Mouse (Mus musculus): ENCODE results near the gene Ift20. TPM values are rescaled to one million over a fixed set of nuclear protein-coding genes. Genes with fewer than 3 reads are reported as not detected.

Ift20 gene
- polyA plus RNA-seq, 1 experiment: 40.0 TPM

GRCm38 (mm10) chr11:78515549-78516325, 20.4 kb upstream of the Ift20 start:
- H3K36me3 ChIP-seq (ENCODE audit: control insufficient read depth, insufficient read depth, low read length, poor library complexity, severe bottlenecking): peaks cover 49% of the 10 kb centered on the region
- TF ChIP-seq CTCF (IDR thresholded peaks at IDR 0.05; ENCODE audit: low read depth, low read length) (peak; percentile 59), EP300 (IDR thresholded peaks at IDR 0.05; ENCODE audit: insufficient read depth, low read depth, low read length) (no peak)
- H3K27ac ChIP-seq (ENCODE audit: insufficient read depth, low read length): no peak overlapping the region
- H3K9ac ChIP-seq (ENCODE audit: low read depth, poor library complexity, severe bottlenecking): no peak overlapping the region
- no peaks in the 10 kb centered on the region for H3K9me3 ChIP-seq (replicated peaks; ENCODE audit: control insufficient read depth, insufficient read depth, low read length, poor library complexity, severe bottlenecking)
- no peak overlapping the region for H3K4me3 ChIP-seq (ENCODE audit: low read depth, low read length)
- H3K4me1 ChIP-seq (ENCODE audit: control insufficient read depth, insufficient read depth, low read length): no peaks in the 10 kb centered on the region
- H3K27me3 ChIP-seq (ENCODE audit: control insufficient read depth, insufficient read depth, low read length, poor library complexity, severe bottlenecking): no peaks in the 10 kb centered on the region

DNA sequence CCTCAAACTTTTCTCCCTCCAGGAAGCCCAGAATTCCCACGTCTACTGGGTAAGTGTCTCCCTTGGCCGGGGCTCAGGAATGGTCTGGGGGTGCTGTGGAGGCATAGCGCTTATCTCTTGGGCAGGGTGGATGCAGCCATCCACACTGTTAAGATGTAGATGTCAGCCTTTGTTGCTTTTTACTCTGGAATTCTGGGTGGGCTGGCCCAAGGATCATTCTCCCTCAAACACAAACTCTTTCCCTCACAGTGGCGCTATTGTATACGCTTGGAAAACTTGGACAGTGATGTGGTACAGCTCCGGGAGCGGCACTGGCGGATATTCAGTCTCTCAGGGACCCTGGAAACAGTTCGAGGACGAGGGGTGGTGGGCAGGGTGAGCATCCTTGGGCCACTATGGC, 17.2 kb upstream of the Ift20 start:
- no peaks in the 10 kb centered on the region for H3K9me3 ChIP-seq (replicated peaks; ENCODE audit: control insufficient read depth, insufficient read depth, low read length, poor library complexity, severe bottlenecking)
- H3K27me3 ChIP-seq (ENCODE audit: control insufficient read depth, insufficient read depth, low read length, poor library complexity, severe bottlenecking): no peaks in the 10 kb centered on the region
- no peak overlapping the region for H3K4me3 ChIP-seq (ENCODE audit: low read depth, low read length)
- 0 out of 2 replicates have a peak overlapping the region, but pooled peaks have one; percentile 18 for H3K27ac ChIP-seq (ENCODE audit: insufficient read depth, low read length)
- H3K4me1 ChIP-seq (ENCODE audit: control insufficient read depth, insufficient read depth, low read length): no peaks in the 10 kb centered on the region
- H3K36me3 ChIP-seq (ENCODE audit: control insufficient read depth, insufficient read depth, low read length, poor library complexity, severe bottlenecking): peaks cover 80% of the 10 kb centered on the region
- H3K9ac ChIP-seq (ENCODE audit: low read depth, poor library complexity, severe bottlenecking): no peak overlapping the region
- TF ChIP-seq POLR2A (IDR thresholded peaks at IDR 0.05; ENCODE audit: insufficient read depth, low read length) (no peak), CTCF (IDR thresholded peaks at IDR 0.05; ENCODE audit: low read depth, low read length) (no peak), EP300 (IDR thresholded peaks at IDR 0.05; ENCODE audit: insufficient read depth, low read depth, low read length) (no peak)

DNA sequence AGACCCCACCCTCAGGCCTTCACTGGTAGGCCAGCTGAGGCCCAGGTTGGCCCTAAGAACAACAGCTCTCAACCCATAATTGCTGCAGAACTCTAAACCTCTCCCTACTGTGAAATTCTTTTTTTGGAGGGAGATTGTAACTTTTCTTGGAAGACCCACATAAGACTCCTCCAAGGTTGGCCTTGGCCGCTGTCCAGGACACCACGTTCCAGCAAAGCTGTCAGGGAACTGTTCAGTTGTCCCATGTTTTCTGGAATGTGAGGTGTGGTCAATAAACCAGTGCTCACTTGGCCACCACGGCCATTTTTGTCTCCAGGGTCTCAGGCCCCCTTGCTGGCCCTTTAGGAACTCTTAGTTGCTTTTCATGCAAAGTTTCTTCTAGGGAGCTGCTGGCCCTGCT, 14.3 kb upstream of the Ift20 start:
- no peak overlapping the region for H3K9ac ChIP-seq (ENCODE audit: low read depth, poor library complexity, severe bottlenecking)
- peaks cover 82% of the 10 kb centered on the region for H3K36me3 ChIP-seq (ENCODE audit: control insufficient read depth, insufficient read depth, low read length, poor library complexity, severe bottlenecking)
- TF ChIP-seq POLR2A (IDR thresholded peaks at IDR 0.05; ENCODE audit: insufficient read depth, low read length): no peak
- no peak for TF ChIP-seq CTCF (IDR thresholded peaks at IDR 0.05; ENCODE audit: low read depth, low read length)
- TF ChIP-seq EP300 (IDR thresholded peaks at IDR 0.05; ENCODE audit: insufficient read depth, low read depth, low read length): no peak

DNA sequence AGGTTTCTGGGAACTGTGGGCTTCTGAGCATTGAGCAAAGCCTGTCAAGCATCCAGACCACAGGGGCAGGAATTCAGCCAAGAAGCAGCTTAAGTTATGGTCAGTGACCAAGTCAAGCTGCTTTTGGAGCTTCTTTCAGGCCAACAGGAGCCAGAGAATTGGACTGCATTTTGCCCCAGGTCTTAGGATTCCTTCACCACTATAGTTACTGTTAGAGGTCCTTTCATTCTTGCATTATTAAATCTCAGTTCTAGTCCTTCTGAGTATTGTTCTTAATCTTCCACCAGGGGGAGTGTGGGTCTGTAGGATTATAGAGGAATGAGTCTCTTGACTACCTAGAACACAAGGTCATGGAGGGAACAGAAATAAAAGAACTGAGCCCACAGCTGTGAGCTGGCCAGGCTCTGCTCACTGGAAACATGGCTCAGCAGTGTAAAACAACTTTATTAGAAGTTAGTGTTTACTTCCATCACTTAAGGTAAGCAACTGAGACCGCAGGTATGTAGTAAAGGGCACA, 13.6 kb upstream of the Ift20 start:
- no peak overlapping the region for H3K27ac ChIP-seq (ENCODE audit: insufficient read depth, low read length)
- no peaks in the 10 kb centered on the region for H3K9me3 ChIP-seq (replicated peaks; ENCODE audit: control insufficient read depth, insufficient read depth, low read length, poor library complexity, severe bottlenecking)
- no peak for TF ChIP-seq POLR2A (IDR thresholded peaks at IDR 0.05; ENCODE audit: insufficient read depth, low read length)
- TF ChIP-seq CTCF (IDR thresholded peaks at IDR 0.05; ENCODE audit: low read depth, low read length): no peak
- TF ChIP-seq EP300 (IDR thresholded peaks at IDR 0.05; ENCODE audit: insufficient read depth, low read depth, low read length): no peak
- no peaks in the 10 kb centered on the region for H3K4me1 ChIP-seq (ENCODE audit: control insufficient read depth, insufficient read depth, low read length)
- H3K27me3 ChIP-seq (ENCODE audit: control insufficient read depth, insufficient read depth, low read length, poor library complexity, severe bottlenecking): no peaks in the 10 kb centered on the region
- H3K9ac ChIP-seq (ENCODE audit: low read depth, poor library complexity, severe bottlenecking): no peak overlapping the region
- H3K4me3 ChIP-seq (ENCODE audit: low read depth, low read length): no peak overlapping the region
- peaks cover 88% of the 10 kb centered on the region for H3K36me3 ChIP-seq (ENCODE audit: control insufficient read depth, insufficient read depth, low read length, poor library complexity, severe bottlenecking)

More for the DNA sequence above, 14.3 kb upstream of the Ift20 start:
- Histone ChIP-seq H3K9me3 (replicated peaks; ENCODE audit: control insufficient read depth, insufficient read depth, low read length, poor library complexity, severe bottlenecking) (no peaks in the 10 kb centered on the region), H3K27ac (ENCODE audit: insufficient read depth, low read length) (no peak overlapping the region), H3K4me1 (ENCODE audit: control insufficient read depth, insufficient read depth, low read length) (no peaks in the 10 kb centered on the region), H3K27me3 (ENCODE audit: control insufficient read depth, insufficient read depth, low read length, poor library complexity, severe bottlenecking) (no peaks in the 10 kb centered on the region), H3K4me3 (ENCODE audit: low read depth, low read length) (no peak overlapping the region)

DNA sequence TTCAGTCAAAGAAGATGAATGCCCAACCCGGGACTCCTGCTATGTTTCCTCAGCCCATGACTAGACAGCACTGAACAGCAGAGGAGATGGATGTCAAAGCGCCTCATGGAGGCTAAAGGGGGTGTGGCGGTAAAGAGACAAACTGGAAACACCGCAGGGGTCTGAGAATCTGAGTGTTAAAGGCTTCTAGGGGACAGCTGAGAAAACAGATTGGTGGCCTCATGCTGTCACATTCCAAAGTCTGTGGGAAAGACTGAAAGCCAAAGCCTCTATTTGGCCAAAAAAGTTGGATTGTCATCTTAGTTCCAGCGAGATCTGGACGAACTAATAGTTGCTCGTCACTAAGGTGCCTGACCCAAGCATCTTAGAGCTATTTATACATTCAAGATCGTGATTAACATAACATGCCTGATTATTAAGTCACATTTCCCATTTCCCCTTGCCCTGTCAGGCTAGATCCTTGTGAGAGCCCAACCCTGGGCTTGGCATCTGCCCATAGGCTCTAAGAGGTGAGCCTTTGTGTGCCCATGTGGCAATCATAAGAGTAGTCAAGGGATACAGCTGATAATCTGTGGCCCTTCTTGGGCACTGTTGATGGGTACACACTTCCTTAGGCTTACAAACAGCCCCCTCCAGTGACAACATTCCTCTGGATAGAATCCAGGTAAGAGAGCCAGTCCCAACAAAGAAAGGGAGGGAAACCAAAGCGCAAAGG, 12.8 kb upstream of the Ift20 start:
- Histone ChIP-seq H3K36me3 (ENCODE audit: control insufficient read depth, insufficient read depth, low read length, poor library complexity, severe bottlenecking) (peaks cover 89% of the 10 kb centered on the region), H3K9ac (ENCODE audit: low read depth, poor library complexity, severe bottlenecking) (no peak overlapping the region), H3K27me3 (ENCODE audit: control insufficient read depth, insufficient read depth, low read length, poor library complexity, severe bottlenecking) (no peaks in the 10 kb centered on the region), H3K9me3 (replicated peaks; ENCODE audit: control insufficient read depth, insufficient read depth, low read length, poor library complexity, severe bottlenecking) (no peaks in the 10 kb centered on the region), H3K4me3 (ENCODE audit: low read depth, low read length) (no peak overlapping the region), H3K4me1 (ENCODE audit: control insufficient read depth, insufficient read depth, low read length) (no peaks in the 10 kb centered on the region), H3K27ac (ENCODE audit: insufficient read depth, low read length) (no peak overlapping the region)
- TF ChIP-seq EP300 (IDR thresholded peaks at IDR 0.05; ENCODE audit: insufficient read depth, low read depth, low read length) (no peak), CTCF (IDR thresholded peaks at IDR 0.05; ENCODE audit: low read depth, low read length) (no peak), POLR2A (IDR thresholded peaks at IDR 0.05; ENCODE audit: insufficient read depth, low read length) (no peak)

GRCm38 (mm10) chr11:78524838-78525237, 11.3 kb upstream of the Ift20 start:
- no peaks in the 10 kb centered on the region for H3K4me1 ChIP-seq (ENCODE audit: control insufficient read depth, insufficient read depth, low read length)
- no peaks in the 10 kb centered on the region for H3K27me3 ChIP-seq (ENCODE audit: control insufficient read depth, insufficient read depth, low read length, poor library complexity, severe bottlenecking)
- no peak overlapping the region for H3K4me3 ChIP-seq (ENCODE audit: low read depth, low read length)
- no peaks in the 10 kb centered on the region for H3K9me3 ChIP-seq (replicated peaks; ENCODE audit: control insufficient read depth, insufficient read depth, low read length, poor library complexity, severe bottlenecking)
- TF ChIP-seq CTCF (IDR thresholded peaks at IDR 0.05; ENCODE audit: low read depth, low read length) (no peak), POLR2A (IDR thresholded peaks at IDR 0.05; ENCODE audit: insufficient read depth, low read length) (no peak), EP300 (IDR thresholded peaks at IDR 0.05; ENCODE audit: insufficient read depth, low read depth, low read length) (no peak)
- H3K9ac ChIP-seq (ENCODE audit: low read depth, poor library complexity, severe bottlenecking): no peak overlapping the region
- peaks cover 83% of the 10 kb centered on the region for H3K36me3 ChIP-seq (ENCODE audit: control insufficient read depth, insufficient read depth, low read length, poor library complexity, severe bottlenecking)
- H3K27ac ChIP-seq (ENCODE audit: insufficient read depth, low read length): no peak overlapping the region

All from ES-Bruce4 (cell line).